Mouse (Mus musculus) urinary bladder, postnatal 36 days (tissue): Measurements from ENCODE around the gene Nrxn2.

ENCODE experiments used
- DNase-seq, 2 experiments: peaks; one replicate each; pipeline ENCODE4 v3.0.0; 2022; ENCODE audit warnings: low spot score in 2 of 2, mixed read lengths in 1 of 2

The Nrxn2 gene

DNA sequence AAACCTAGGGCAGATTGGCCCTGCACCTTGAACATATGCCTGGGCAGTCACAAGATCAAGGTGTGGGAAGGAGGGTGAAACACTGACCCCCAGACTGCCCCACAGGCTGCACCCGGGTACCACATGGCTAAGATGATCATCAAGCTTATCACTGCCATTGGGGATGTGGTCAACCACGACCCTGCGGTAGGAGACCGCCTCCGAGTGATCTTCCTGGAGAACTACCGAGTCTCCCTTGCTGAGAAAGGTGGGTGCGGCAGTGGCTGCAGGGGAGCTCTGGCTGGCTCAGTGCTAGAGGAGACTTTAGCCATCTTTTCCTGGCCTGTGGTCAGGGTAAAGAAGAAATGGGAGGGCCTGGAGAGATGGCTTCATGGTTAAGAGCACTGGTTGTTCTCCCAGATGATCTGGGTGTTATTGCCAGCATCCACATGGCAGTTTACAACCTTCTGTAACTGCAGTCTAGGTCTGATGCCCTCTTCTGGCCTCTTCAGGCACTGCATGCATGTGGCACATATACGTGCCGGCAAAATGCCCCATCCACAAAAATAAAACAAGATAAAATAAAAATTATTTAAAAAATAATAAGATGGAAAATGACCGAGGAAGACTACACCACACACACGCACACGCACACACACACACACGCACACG is 25.7 kb upstream of the Nrxn2 start:
- no peak for DNase-seq

DNA sequence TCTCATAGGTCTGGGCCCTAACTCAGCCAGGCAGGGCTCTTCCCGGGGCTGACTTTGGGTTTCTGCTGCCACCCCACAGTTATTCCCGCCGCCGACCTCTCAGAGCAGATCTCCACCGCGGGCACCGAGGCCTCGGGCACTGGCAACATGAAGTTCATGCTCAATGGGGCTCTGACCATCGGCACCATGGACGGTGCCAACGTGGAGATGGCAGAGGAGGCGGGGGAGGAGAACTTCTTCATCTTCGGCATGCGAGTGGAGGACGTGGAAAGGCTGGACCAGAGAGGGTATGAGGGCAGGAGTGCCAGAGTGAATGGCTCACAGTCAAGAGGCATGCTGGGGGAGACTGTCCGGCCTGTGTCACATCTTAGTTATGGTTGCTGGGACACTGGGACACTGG is 24.9 kb upstream of the Nrxn2 start:
- DNase-seq, result no peak

DNA sequence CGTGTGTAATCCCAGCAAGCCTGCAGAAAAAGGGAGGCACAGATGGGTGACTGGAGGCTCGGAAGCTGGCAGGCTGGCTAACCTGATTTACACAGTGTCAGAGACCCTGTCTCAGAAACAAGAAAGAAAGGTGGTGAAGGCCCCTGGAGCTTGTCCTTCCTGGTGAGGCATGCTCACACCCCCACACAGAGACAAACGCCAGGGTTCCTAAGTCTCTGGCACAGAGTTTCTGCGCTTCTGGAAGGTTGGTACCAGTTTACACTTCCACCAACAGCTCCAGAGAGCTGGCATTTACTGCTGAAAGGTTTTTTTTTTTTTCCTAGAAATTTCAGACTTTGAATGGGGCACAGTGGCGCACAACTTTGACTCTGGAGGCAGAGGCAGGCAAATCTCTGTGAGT is 22.3 kb upstream of the Nrxn2 start:
- no peak for DNase-seq

DNA sequence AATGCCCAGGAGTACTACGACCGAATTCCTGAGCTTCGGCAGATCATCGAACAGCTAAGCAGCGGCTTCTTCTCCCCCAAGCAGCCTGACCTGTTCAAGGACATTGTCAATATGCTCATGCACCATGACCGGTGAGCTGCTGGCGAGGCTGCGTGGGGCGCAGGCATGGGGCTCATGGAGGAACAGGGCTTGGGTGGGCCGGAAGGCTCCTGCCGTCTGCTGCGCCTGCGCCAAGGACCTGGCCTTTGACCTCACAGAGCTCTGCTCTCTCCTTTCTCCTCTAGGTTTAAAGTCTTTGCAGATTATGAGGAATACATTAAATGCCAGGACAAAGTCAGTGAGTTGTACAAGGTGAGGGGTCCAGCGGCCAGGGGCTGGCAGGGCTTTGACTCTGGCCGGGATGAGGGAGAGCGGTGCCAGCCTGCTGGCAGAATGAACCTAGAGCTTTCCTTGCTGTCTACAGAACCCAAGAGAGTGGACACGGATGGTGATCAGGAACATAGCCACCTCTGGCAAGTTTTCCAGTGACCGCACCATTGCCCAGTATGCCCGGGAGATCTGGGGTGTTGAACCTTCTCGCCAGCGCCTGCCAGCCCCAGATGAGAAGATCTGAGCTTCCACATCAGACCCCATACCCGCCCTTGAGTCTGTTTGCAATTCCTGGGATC is 20.8 kb upstream of the Nrxn2 start:
- DNase-seq, result no peak

DNA sequence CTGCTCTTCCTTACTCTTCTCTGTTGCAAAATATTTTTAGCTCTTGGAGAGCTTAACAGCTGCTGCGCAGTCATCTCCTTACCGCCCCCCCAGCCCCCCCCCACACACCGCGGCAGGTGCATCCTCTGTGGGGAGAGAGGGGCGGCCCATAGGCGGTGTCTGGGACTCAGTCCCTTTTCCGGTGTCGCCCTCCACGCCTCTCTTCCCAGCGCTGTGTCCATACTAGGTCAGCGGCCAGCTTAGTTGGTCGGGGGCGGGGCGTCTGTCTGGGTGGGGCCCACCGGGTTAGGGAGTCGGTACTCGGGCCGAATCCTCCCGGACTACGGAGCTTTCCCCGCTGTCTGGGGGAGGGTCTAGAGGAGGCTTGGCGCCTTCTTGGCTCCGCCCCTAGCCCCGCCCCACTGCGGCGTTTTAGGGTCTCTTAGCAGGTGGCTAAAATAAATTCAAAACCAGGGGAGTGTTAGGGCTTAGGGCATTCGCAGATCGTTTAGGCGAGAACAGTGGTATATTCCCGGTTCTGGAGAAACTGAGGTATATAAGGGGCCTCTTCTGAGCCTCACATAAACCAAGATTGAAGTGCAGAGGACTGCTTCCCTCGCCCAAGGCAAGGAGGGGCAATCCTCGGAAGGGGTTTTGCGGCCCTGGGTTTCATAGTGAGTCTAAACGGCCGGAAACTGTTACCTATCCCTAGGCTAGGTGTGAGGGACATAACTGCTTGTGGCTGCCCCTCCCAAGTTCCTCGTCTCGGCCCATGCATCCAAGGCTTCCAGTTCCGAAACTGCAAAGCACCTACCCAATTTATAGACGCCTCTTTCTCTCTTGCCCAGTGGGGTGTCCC is 19.9 kb upstream of the Nrxn2 start:
- DNase-seq, result peak in 1 of 2 experiments; percentile 71

DNA sequence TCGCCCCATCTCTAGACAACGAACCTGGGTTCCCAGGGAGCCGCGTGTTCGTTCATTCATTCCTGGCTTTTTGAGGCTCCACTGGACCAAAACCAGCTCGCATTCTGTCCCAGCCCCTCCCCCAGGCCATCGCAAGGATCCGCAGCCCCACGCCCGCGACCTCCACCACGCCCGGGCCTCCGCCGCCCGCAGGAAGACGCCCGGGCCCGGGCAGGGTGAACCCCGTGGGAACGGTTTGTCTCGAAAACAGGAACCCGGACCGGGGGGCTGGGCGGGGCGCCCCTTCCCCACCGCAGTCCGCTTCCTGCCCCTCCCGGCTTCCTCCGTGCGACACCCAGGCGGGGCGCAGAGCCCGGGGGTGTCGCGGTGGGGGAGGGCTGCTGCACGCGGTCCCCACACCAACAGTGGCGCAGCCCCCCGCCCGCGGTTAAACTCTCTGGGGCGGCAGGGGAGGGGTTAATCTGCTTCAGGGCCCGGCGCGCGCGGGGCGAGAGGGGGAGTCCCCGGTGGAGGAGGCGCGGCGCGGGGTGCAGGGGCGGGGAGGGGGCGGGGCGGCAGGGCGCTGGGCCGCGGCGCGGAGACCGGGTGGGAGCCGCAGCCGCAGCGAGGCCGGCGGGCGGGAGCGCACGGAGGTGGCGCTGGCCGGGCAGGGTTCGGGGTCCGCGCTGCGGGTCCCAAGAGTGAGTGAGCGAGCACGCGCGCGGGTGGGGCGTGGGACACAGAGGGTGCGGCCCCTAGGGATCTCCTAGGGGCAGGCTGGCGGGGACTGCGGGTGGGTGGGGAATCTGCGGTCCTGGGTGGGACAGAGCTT is 19.0 kb upstream of the Nrxn2 start, which contains the start of gene Rasgrp2:
Gene Rasgrp2 (plus strand): TSS at position 56 of the 811 bp plus-strand sequence.
- DNase-seq, result peak in 1 of 2 experiments; percentile 57

DNA sequence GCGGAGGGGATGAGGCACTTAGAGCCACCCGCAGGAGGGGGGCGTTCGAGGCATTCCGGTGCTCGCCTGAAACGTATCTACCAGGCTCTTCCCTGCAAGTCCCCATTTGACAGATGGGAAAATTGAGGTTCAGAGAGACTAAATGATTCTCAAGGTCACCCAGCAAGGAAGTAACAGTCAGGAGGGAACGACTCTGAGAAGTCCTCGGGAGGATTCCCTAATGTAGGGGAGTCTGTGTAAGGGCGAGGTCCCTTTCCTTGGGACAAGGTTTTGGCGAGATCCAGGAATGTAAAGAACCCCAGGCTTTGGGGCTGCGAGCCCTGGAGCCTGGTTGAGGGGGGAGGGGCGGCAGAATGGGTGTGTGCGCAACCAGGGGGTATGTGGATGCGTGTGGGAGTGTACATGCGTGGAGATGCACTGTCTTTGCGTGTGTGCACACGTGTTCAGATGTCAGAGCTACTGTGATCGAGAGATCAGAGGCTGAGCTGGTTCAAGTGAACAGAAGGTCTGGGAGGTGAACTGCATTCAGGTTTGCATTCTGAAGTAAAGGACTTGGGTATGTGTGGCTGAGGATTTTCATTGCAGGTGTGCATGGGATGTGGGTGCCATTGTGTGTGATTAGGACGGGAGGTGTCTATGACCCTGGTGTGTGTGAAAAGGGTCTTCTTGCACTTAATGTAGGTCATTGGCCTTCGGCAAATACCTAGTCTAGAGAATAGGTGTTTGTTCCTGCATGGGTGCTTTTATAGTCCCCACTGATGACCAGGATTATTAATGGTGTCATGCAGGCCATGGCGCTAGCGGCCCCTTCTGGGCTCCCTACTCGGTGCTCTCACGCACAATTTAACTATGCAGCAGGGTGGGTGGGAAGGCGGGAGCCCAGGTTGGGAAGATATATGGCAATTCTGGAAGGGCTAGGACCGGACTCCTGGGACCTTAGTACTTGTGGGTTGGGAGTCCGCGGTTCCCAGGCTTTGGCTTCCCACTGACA is 18.1 kb upstream of the Nrxn2 start:
- no peak for DNase-seq

DNA sequence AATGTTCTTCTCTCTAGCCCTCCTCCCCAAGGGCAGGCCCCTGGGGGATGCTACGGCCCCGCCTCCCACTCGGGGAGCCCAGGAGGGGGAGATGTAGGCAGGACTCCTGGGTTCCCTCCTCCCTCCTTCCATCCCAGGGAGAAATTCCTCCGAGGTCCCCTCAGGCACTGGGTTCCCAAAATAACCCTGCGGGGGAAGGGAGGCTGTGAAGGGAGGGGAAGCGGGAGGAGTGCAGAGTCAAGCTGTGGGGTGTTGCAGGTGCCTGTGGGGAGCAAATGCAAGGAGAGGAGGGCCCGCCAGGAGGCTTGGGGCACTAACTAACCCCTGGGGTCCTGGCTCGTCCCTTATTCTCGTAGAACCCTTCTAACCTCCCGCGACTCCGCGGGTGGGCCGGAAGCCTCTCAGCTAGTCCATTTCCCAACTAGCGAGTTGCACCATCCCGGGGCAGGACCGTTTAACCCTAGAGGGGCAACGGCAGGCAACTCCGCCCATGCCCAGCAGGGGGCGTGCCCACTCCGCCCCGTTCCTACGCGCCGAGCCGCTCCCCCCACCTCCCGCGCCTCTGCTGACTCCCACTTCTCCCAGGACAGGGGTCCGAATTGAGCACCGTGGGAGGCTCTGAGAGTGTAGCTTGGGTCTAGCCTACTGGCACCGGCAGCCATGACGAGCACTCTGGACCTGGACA is 17.3 kb upstream of the Nrxn2 start:
- peak; percentile 71 to 84 for DNase-seq

DNA sequence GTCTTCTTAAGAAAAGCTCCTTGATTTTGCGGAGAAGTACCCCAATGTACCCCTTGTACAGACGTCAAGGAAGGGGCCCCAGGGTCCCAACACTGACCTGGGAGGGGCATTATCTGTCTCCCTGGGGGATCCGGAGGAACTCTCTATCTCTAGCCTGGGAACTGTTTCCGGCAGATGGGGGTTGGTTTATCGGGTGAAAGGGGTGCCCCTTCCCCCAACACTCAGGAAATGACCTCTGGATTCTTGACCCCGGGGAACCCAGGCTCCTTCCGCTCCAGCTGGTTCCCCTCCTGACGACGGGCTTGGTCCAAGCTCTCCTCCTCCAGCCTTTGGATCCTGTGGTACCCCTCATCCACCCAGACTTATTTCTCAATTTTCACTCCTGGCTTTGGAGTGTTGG is 16.6 kb upstream of the Nrxn2 start:
- DNase-seq, result peak in 1 of 2 experiments; percentile 15

DNA sequence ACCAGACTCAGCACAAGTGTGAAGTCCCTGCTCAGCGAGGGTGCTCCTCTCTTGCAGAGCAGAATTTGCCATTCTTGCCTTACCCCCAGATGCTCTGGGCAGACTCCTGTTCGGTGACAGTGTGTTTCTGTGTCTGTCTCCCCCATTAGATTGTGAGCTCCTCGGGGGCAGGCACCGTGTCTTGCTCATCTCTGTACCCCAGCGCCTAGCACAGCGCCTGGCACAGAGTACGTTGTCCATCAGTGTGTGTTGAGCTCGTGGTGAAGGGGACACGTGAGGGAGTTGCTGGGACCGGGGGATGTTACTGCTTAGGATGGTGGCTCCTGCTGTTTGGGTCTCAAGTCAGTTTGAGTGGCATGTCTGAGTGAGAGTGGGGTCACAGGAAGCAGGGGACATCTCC is 14.7 kb upstream of the Nrxn2 start:
- no peak for DNase-seq

DNA sequence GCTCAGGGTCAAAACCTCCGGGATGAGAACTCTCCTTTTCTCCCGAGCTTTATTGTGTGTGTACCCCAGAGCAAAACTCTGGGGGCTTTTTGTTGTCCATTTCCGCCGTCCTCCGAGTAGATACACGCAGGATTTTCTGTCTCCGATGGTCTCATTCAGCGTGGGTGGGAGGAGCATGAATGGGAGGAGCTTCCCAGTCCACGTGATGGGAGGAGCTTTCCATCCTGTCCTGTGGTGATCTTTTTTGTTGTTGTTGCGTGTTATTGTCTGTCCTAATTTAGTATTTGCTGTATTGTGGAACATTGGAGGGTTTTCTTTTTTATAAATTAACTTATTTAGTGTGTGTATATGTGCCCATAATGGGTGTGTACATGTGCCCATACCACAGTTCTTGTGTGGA is 13.1 kb upstream of the Nrxn2 start:
- DNase-seq, result no peak

DNA sequence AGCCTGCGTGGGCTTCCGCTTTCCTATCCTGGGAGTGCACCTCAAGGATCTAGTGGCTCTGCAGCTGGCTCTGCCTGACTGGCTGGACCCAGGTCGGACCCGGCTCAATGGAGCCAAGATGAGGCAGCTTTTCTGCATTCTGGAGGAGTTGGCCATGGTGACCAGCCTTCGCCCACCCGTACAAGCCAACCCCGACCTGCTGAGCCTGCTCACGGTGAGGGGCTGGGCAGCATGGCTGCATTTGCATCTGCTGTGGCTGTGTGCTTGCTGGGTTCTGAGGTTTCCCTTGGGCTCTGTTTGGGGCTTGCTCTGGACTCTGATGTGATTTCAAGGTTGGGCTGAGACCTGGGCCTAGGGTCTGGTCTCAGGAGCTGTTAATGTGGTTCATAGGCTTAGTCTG is 11.4 kb upstream of the Nrxn2 start:
- DNase-seq, result no peak

DNA sequence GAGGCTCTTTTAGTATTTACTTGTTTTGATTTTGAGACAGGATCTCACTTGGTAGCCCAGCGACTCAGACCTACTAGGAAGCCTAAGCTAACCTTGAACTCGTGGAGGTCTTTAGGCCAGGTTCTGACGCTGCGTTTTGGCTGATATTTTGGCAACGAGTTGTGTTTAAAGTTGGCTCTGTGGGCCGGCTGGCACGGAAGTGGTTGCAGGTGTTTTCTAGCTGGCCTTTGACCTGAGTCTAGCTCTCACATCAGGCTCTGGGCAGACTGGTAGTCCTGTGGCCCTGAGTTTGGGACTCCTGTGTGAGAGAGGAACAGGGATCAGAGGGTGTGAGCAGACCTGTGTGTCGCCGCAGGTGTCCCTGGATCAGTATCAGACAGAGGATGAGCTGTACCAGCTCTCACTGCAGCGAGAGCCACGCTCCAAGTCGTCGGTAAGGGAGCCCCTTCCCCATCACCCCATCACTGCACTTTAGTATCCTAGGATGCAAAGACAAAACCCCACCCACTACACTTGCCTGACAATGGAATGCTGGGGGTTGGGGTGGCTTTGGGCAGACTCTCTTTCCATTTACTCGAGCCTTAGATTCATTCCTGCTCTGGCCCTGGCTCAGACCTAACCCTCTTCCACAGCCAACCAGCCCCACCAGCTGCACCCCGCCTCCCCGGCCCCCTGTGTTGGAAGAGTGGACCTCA is 10.6 kb upstream of the Nrxn2 start:
- no peak for DNase-seq

DNA sequence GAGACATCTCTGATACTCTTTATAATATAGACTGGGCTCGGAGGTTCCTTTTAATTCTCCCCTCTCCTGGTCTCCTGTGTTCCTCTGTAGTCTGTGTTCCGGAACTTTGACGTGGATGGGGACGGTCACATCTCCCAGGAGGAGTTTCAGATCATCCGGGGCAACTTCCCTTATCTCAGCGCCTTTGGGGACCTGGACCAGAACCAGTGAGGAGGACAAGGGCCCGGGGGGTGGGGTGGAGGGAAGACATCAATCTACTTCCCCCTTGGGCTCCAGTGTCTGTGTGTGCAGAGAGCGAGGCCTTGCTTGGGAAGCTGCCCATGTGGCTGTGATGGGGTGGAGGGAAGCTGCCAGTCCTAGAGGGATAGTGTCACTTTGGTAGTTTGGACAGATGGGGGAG is 9.8 kb upstream of the Nrxn2 start:
- no peak for DNase-seq

DNA sequence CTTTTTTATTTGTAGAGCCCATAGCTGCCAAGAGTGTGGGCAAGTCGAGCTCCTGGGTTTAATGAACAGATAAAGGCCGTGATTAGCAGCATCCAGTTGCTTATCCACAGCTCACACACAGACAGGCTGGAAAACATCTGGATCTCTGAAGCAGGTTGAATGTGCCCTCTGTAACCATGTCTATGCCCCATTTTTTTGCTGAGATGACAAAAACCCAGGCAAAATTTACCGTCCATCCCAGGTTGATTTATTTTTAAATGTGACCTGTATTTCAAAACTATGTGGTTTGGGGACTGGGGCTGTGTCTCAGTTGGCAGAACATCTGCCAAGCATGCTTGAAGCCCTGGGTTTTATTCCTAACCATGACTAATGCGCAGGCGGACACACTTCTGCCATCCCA is 9.4 kb upstream of the Nrxn2 start:
- DNase-seq, result no peak

DNA sequence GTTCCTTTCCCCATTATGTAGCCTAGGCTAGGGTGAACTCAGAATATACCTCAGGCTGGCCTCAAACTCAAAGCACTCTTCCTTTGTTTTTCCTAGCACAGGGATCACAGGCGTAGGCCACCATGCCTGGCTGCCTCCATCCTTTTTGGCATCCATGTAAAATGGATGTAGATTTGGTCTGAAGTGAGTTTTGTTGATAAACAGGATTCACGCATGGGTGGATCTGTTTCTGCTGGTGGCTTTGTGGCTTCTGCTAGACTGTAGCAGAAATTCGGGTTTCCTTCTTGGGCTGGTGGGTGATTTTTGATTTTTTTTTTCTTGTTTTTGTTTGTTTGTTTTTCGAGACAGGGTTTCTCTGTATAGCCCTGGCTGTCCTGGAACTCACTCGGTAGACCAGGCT is 8.6 kb upstream of the Nrxn2 start:
- no peak for DNase-seq

DNA sequence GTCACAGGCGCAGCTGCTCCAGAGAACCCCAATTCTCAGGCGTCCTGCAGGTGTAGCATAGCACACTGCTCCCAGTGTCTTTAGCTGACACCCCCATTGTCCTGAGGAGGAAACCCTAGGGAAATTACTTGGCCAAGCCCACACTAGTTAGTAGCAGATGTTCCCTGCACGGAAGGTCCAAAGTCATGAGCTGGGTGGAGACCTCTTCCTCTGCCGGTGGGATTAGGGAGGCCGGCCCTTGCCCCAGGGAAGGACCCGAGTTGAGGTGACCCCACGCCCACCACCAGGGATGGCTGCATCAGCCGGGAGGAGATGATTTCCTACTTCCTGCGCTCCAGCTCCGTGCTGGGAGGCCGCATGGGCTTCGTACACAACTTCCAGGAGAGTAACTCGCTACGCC is 5.7 kb upstream of the Nrxn2 start:
- DNase-seq, result no peak

DNA sequence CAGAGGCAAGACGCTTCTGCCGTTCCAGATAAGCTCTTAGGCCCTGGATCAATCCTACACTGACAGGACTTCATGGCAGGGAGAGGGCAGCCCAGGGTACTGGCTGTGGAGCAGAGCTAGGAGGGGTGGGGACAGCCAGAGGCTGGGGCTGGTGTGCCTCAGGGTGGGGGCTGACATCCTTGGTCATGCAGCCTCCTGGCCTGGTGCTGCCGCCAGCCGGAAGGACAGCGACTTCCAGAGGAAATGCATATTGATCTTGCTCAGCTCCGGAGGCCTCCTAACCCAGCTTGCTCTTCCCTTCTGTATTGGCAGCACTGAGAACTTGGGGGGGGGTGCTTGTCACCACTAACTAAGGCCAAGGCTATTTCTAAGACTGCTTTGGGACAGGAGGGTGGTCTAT is 3.1 kb upstream of the Nrxn2 start:
- no peak for DNase-seq

DNA sequence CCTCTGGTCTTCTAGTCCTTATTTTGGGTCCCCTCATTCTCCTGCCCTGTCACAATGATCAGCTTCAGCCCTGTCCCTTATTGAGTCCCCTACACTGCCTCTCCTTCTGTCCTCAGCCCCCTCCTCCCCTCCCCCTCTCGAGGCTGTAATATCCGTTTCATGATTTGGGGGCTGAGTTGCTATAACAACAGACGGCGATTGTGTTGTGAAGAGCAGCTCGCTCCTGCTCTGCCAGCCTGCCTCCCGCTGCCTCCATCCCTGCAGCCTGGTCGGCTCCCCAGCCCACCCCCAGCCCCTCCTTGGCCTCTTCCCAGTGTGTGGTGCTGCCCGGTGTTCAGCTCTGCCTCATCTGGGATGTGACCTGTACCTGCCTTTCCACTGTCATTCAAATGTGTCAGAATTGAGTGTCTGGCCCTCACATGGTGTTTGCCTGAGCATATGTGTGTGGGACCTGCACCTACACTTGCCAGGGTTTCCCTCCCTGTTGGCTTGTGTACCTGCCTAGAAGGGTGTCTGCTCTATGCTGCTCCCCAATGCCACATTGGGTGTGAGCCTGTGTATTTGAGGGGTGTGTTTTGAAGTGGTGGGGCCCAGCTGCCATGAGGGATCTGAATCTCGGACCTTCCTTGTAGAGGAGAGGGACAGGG is 2.3 kb upstream of the Nrxn2 start:
- DNase-seq, result no peak
